Mouse (Mus musculus) mature B cell (primary cell): ENCODE measurements around the gene Atp1a4.
"Not testable (repeated sequence)": the region's sequence is repeated elsewhere in the genome, so short reads cannot be mapped to it uniquely, and the experiment has no call there.

Source experiments
- in situ Hi-C: fragments of 300-500 bp; cut with MboI; formaldehyde crosslinking; loops from 2 replicates; pipeline ENCODE4 v1.14.3; 2019

Atp1a4 gene

DNA sequence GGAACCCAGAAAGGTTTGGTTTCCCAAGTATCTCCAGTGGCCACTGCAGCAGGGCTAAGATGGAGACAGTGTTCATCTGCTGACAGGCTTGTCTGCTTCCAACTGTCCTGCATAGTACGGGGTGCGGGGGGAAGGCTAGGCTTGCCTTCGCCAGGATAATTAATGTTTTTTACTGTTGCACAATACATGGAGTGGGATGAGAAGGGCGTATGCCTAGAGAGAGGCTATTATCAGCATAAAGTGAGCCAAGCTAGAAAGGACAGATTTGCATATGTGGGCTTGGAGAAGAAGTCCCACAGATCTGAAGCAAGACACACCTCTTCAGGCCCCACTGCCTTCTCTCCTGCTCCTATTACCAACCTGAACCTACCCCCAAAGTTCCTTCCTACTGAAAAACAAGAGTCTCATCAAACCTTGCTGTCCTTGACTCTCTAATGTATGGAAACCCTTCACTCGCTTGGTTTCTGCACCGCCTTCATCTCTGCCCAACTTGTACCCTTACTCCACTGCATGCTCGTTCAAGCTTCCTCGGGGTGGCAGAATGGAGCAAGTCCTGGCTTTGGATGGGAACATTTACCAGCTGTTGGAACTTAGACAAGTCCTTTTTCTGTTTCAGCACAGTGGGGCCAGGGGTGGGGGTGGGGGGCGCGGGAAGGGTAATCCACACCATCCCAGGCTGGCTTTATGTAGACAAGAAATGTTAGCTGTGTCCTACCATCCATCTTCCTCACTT lies 23.5 kb upstream of the Atp1a4 start:
- in situ Hi-C loops: no loop called here

DNA sequence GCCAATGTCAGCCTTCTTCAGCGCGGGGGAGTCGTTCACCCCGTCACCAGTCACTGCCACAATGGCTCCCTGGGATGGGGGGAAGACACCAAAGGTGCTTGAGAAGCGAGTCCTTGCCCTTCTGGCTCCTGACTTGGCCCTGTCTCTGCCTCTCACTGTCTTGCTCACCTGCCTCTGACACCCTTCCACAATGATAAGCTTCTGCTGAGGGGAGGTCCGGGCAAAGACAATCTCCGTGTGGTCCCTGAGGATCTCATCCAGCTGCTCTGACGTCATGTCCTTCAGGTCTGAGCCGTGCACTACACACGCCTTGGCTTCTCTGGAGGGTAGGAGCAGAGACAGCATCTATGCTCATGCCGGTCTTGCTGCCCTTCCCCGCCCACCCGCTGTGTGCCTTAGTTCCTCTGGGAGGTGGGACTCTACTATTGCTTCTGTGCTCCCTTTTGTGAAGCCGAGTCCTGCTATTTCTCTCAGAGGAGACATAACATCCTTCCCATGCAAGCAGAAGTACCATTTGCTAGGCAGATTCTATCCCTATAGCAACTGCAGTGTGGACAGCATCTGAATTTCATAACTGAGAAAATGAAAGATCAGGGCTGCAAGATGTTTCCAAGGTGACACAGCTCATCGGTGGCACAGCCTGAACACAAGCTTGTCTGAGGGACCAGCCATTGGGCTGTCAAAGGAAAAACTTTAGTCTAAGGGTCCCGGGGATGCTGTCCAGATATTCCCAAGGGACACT lies 21.7 kb upstream of the Atp1a4 start:
- in situ Hi-C loops: no loop called here

DNA sequence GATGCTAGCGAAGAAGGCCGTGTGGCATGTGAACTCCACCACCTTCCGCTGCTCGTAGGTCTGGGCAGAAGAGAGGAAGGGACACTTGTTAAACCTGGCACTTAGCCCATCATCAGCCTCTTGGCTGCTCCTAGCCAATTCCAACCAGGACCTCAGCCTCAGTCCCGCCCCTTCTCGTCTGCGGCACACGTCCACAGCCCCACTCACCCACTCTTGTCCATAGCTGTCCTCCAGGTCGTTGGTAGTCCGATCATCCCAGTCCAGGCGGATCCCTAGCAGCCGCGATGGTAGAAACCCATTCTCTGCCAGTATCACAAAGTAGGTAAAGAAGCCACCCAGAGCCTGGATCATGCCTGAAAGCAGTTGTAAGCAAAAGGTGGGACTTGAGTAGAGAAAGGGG lies 20.1 kb upstream of the Atp1a4 start:
- in situ Hi-C loops: no loop called here

DNA sequence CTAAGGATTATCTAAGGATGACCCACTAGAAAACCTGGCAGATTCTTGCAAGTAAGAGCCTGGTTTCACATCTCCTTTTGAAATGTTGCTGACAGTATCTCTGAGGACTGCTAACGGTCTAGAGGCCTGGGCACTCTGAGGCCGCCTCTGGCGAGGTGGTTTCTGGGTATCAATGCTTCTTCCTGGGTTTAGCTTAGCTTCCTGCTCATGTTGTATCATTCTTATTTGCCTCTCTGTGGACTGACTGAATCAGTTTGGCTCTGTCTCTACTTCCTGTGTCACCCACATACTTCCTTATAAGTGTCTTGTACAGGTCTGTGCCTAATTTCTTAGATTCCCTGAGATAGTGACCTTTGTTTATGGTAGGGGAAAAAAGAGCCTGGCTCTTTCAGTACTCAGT lies 19.0 kb upstream of the Atp1a4 start:
- in situ Hi-C loops: no loop called here

DNA sequence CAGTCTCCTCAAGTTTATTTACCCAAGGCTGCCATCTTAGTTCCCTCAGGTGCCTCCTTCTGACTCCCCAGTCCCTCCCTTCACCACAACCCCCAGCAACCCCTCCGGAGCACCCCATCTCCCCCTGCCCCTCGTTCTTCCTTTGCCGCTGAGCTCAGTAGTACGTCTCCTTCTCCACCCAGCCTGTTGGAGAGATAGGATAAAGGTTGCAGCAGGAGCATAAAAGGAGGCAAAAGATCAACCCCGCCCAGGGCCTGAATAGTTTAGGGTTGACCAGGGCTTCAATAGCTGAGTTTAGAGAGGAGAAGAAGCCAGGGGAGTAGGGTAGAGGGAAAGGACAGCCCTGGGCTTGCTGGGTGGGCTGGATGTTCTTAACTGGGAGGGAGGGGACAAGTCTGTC lies 16.3 kb upstream of the Atp1a4 start:
- in situ Hi-C loops: no loop called here

DNA sequence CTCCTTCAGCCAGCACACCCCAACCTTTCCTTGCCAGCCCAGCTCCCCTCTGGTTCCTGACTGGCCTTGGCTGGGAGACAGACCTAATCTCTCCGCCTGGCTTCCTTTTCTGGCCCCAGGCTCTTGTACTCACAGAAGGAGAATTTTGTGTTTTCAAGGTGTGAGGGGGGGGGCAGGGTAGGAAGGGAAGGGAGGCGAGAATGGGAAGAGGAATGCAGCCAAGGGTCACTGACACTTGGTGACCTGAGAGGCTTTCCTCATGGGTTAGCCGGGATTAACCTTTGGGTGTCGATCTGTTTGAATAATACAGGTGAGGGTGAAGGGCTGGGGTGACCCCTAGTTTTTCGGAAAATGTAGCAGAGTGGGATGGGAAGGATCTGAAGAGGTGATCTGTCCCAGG lies 15.9 kb upstream of the Atp1a4 start:
- in situ Hi-C loops: no loop called here

DNA sequence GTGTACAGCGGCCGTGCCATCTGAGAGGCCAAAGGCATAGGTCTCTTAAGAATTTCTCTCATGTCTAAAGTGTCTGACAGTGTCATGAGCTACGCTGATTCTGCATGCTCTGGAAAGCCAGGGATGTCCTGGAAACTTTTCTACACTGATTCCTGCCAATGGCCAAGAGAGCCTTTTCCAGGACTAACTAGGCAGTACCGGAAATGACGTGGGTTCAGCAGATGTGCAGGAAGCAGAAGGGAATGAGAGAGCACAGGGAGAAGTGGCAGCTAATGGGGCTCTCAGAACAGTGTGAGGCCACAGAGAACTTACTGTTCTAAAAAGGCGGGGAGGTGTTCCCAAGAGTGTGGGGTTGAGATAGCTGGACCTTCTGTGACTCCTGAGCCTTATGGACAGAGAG lies 15.2 kb upstream of the Atp1a4 start:
- in situ Hi-C loops: no loop called here

DNA sequence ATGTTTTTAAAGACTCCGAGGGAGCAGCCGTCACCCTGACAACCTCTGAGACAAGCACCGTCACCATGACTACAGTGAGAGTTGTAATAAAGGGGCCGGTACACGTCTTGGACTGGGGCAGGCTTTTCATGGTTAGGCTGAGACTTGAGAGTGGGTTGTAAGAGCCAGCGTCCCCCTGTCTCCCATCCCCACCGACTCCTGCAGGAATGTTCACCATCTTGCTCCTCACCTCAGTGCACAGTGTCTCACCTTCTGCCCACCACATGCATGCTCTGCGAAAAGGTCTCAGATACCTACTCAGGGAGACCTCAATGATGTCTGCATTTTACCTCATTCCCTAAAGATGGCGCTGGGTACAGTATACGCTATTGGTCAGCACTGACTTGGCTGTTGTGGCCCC lies 13.6 kb upstream of the Atp1a4 start:
- in situ Hi-C loops: no loop called here

DNA sequence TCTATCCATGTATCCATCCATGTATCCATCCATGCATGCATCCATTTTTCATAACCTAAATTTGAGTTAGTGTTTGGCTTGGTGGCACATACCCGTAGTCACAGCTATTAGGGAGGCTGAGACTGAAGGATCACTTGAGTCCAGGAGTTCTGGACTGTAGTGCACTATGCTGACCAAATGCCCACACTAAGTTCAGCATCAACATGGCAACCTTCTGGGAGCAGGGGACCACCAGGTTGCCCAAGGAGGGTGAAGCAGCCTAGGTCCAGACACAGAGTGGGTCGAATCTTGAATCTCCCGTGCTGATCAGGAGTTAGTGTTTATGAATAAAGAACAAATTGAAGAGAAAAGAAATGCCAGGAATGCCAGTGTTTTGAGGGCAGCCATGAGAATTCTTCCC lies 13.0 kb upstream of the Atp1a4 start:
- in situ Hi-C loops: no loop called here

DNA sequence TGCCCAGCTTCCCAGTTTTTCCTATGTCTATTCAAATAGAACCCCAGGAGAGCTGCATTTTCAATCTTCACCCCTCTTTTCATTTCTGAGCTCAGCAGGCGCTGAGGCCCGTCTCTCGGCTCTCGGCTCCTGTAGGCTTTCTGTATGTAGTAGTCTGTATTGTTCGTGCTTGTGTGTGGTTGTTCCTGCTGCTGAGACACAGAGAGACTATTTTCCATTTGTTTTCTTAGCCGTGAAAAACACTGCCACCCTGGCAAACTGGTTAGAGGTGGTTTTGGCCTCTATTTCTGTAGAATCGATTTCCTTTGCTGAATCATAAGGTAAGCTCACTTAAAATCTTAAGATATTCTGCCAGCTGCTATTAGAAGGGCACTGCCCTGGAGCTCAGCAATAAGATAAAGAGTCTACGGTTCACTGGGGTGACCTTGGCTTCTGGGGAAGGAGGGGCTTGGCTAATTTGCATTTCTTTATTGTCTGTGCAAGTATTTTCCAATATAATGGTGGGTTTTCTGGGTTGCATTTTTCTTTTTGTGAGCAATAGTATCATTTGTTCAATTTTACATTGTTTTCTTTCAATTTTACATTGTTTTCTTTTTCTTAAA lies 3.4 kb upstream of the Atp1a4 start, which contains the start of gene Igsf8:
Gene Igsf8, plus strand, starts transcription at position 165 of the 602 bp plus-strand sequence.
- in situ Hi-C loops: no loop called here

DNA sequence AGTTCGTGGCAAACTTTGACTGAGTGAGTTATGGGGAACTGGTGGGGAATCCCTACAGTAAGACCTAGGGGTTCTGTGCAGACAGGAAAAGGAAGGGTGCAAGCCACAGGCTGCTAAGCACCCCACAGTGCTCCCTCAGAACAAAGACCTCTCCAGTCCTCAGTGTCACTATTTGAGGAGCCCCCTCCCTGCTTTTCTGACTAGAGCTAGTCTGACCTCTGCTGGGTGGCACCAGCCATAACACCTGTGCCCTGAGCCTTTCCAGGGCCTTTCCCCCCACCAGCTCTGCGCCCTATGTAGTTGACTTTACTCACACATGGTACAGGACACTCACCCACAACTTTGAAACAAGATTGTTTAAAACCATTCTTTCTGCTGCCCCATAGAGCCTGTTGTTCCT lies 10.5 kb downstream of the Atp1a4 start:
- in situ Hi-C loops: no loop called here

DNA sequence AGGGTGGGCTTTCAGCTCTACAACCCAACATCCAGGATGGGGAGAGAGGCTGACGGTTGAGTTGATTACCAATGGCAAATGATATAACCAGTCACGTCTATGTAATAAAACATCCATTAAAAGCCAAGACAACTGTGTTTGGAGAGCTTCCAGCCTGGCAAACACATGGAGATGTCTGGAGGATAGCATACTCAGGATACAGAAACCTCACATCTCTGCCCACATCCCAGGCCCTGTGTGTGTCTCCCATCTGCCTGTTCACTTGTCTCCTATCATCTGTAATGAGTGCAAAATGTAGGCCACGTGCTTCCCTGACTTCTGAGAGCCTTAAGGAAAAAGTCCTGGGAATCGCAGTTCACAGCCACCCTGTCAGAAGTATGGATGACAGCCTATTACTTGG lies 11.0 kb downstream of the Atp1a4 start:
- in situ Hi-C loops: no loop called here

DNA sequence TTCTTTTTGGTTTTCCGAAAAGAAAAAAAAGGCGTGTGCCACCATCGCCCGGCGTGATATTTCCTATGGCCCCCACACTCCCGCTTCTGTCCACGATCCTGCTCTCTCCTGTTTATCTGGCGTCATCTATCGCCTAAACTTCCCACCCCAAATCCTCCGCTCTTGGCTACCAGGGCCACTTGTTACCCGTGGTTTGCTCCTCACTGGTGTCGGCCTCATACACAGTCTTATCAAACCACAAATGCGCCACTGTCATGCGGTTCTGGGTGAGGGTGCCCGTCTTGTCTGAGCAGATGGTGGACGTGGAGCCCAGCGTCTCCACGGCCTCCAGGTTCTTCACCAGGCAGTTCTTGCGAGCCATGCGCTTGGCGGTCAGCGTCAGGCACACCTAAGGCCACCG lies 13.6 kb downstream of the Atp1a4 start:
- in situ Hi-C loops: not testable (repeated sequence)

DNA sequence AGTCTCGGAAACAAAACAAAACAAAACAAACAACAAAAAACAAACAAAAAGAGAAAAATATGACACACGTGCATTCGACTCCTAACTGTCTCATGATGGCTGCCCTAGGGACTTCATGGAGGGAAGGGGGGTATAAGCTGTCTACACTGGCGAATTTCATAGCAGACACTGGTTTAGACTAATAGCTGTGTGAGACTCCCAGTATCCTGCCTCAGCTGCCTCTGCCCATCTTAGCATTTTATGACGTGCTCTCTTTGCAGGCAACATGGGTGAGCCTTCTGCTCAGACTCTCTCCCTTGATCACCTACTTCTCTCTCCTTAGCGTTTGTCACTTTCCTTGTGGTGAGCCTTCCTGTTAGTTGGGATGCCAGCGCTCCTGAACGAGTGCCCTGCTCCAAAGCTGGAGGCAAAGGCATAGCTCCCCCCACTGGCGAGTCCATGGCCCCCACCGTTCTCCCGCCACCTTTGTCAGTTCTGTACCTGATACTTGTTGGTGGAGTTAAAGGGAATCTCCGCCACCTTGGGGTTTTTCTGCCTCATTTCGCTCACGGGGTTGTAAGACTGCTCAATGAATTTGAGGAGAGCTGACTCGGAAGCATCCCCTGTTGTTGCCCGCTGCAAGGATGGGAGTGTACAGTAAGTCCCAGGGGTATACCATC lies 14.5 kb downstream of the Atp1a4 start:
- in situ Hi-C loops: no loop called here

DNA sequence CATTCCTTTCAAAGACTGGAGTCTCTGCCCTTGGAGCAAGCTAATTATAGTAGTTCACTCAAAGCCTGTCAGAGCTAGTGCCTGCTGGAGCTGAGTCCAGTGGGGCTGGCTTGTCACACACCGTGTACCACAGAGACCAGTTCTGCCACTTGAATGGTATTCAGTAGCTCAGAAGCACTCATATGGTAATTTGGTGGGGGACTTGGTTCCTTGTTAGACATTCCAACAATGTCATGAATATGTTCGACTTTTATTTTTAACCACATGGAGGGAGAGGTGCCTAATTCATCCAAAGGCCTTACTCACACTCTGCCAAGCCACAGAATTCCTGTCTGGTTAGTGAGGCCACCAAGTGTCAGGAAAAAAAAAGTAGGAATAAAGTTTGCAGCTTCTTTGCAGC lies 15.8 kb downstream of the Atp1a4 start:
- in situ Hi-C loops: no loop called here

DNA sequence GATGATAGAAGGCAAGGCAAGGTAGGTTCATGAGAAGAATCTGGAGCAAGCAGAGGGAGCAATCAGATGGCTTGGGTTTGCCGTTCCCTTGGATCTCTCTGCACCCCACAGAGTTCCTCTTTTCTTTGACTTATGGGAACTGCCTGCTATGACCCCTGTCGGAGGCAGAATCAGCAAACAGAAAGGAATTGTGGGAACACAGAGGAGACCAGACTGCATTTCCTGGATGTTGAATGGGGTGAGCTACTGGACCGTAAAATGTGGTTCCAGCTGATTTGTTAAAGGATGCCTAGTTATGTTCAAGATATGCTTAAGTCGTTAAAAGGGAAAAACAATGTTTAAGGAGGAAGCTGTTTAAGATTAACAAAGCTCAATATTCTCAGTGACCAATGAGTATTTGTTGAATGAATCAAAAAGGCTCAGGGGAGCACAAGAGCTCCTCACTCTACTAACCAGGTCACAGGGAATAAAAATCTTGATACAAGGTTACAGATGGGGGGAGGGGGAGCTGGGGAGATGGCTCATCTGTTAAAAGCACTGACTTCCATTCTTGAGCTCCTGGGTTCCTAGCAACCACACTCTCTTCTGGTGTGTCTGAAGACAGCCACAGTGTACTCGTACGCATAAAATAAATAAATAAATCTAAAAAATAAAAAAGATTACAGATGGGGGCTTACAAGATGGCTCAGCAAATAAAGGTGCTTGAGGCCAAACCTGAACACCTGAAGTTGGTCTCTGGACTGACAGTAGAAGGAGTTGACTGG lies 17.1 kb downstream of the Atp1a4 start:
- in situ Hi-C loops: no loop called here

DNA sequence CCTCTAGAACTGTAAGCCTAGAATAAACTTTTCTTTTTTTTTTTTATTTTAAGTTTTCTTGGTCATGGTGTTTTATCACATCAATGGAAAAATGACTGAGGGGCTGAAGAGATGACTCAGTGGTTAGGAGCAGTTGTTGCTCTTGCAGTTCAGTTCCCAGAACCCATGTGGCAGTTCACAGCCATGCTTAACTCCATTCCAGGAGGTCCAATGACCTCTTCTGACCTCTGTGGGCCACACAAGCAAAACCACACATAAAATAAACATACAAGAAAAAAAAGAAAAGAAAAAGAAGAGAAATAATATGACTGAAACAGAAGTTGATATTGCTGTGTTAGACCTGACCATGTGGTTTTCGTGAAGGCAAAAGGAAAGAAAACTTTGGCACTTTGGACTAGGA lies 29.0 kb downstream of the Atp1a4 start:
- in situ Hi-C loops: no loop called here

DNA sequence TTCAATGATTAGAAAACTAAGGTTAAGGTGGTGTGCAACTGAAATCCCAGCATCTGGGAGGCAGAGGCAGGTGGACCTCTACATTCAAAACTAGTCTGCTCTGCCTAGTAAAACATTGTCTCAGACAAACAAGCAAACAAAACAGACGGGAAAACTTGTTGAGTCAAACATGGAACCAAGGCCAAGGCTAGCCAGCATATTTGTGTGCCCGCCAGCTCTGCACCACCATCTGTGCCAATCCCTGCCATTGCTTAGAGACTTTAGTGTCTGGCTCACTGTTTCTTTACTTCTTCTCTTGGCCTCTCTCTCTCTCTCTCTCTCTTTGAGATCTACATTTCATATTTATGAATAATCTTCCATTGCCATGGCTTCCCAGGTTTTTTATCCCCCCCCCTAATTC lies 30.0 kb downstream of the Atp1a4 start:
- in situ Hi-C loops: no loop called here

DNA sequence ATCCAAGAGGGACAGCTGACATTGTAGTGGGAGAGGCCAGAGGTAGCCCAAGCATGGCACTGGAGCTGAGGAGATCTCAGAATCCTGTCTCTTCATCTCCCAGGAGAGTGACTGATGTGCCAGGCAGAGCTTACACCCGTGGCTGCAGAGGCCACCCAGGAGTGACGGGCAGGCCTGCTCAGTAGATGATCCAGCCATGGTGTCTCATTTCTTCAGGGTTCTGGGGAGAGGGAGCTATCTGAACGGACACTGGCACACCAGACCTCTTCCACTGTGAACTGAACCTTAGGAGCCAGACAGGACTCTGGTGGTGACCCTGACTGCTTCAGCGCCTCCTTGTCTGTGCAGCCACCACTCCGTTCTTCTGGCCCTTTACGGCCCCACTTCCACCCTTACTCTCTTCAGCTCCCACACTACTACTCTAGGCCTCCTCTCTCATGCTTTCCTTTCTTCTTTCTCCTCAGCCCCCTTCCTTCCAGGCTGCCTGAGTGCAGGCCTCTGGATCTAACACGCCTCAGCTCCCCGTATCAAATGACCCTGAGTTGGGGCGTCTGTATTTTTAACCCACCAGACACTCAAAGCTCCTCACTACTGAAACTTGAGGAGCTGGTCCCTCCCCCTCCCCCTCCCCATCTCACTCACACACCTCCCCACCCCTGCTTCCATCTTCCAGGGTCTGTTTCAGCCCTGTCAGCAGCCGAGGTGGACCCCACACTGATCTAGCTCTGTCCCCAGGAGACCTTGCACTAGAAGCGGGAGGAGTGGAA lies 36.7 kb downstream of the Atp1a4 start:
- in situ Hi-C loops: no loop called here

DNA sequence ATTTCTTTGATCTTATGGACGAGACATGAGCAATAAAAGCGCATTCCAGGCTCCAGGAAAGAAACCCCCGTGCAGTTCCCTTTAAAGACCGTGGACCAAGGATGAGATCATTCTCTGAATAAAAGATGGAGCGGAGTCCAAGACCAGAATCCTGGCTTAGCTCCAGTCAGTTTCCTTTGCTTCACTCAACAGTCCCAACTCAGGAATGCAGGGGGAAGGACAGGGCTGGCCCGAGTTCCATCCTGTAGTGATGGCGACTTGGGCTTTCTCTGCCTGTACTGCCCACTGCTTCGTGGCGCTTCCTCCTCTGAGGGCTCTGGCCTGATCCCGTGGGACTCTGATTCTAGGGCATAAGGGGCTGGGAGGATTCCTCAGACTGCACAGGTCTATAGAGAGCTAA lies 37.8 kb downstream of the Atp1a4 start:
- in situ Hi-C loops: no loop called here
